Mouse (Mus musculus): ENCODE results near the gene Rbfox1. TPM values are rescaled to one million over a fixed set of nuclear protein-coding genes. Genes with fewer than 3 reads are reported as not detected.

The Rbfox1 gene
- polyA plus RNA-seq, 1 experiment from 2014 or later = 0.71 TPM

DNA sequence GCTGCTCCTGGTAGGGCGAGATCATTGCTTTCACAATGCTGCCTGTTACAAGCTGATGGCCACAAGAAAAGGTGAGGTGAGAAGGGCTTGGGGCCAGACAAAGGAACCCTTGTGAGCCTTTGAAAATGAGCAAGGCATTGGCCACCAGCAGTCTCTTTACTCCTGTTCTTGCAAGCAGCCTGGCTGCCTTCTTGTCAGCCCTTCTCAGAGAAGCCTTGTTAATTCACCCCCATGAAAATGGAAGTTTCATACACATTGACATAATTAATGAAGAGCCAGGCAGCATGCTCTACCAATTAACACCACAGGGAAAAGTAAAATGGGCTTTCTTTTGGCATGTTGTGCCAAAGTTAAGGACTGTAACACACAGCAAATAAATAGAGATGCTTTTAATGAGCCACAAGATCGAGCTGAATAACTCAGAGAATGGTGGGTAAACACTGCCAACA is 1076.8 kb downstream of the Rbfox1 start:
- Histone ChIP-seq H3K4me3 (no peak overlapping the region), H3K27ac (no peak overlapping the region), H3K9me3 (no peaks in the 10 kb centered on the region), H3K4me1 (peaks cover 48% of the 10 kb centered on the region), H3K36me3 (replicated peaks) (no peaks in the 10 kb centered on the region), H3K27me3 (ENCODE audit: poor library complexity, severe bottlenecking) (peaks cover 94% of the 10 kb centered on the region)
- 19% methylated on average over 2 of the region's 2 CpGs for WGBS
- peak; percentile 46 for DNase-seq (ENCODE audit: extremely low spot score, low spot score)

DNA sequence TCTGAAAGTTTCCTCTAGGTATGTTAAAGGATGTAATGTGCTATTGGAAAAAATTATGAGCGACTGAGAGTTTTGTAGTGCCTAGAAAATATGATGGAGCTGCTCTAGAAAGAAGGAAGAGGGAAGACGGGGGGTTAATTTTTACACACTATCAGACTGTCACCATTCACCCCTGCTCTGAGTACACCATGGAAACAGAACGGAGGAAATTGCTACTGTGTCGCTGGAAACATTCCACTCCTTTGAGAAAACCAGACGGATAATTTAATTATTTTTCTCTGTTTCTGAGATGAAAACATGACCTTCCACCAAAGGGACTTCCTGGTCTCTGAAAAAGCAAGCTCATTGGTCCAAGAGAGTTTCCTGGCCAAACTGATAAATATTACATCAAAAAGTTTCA is 1077.4 kb downstream of the Rbfox1 start:
- Histone ChIP-seq H3K36me3 (replicated peaks) (no peaks in the 10 kb centered on the region), H3K27me3 (ENCODE audit: poor library complexity, severe bottlenecking) (peaks cover 94% of the 10 kb centered on the region), H3K27ac (no peak overlapping the region), H3K9me3 (no peaks in the 10 kb centered on the region), H3K4me1 (peaks cover 48% of the 10 kb centered on the region), H3K4me3 (no peak overlapping the region)
- DNase-seq (ENCODE audit: extremely low spot score, low spot score) = no peak
- 58% methylated on average over 5 of the region's 5 CpGs for WGBS

DNA sequence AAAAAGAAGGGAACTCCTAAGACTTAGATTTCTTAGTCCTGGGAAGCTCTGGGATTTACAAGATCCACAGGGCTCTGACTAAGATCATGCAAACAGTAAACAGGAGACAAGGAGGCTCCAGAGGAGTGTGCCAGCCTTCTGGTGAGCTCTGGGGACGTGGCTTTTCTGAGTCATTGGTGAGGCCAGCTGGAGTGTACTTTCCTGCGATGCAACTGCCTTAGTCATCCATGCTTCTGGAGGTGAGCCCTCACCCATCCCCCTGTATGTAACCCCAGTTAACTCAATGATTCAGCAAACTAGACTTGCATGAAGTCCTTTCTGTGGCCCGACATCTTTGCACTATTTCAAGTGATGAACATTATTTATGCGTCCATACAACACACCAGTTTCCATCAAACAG is 1078.4 kb downstream of the Rbfox1 start:
- Histone ChIP-seq H3K4me3 (no peak overlapping the region), H3K36me3 (replicated peaks) (no peaks in the 10 kb centered on the region), H3K4me1 (peaks cover 48% of the 10 kb centered on the region), H3K27me3 (ENCODE audit: poor library complexity, severe bottlenecking) (peaks cover 94% of the 10 kb centered on the region), H3K27ac (no peak overlapping the region), H3K9me3 (no peaks in the 10 kb centered on the region)
- no peak for DNase-seq (ENCODE audit: extremely low spot score, low spot score)
- WGBS = 76% methylated on average over 4 of the region's 4 CpGs

DNA sequence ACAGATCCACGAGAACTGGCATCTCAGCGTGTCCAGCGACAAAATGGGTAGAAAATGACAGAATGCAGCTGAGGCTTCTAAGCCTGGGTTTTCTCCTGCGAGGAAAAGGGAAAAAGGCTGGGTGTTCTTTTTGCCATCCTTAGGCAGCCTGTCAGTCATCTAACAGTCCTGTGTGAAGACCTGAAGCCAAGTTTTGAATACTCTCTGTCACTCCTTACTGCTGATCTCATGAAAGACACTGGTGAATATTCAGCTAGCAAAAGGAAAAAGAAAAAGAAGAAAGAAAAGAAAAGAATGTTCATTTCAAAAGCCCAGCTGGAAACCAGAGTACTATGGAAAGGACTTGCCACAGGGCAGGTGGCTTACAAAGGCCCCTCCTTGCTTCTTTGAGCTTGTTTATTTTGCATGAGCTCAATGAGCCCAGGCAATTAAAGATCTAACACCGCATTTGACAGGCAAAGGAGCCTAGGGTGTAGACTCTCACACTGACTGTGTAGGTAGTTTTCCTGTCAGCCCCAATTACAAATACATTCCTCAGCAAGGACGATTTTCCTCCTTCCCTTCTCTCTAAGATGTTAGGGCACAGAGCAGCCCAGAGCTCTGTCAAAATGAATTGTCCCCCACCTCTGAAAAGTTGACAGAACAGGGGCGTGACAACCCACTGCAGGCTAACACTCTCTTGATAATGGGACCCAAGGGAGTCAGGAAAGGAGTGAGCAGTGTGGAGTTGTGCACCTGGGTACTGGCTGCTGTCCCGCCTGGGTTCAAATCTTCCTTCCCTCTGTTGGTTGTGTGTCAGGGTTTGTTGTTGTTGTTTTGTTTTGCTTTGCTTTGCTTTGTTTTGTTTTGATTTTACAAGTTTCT is 1079.8 kb downstream of the Rbfox1 start:
- Histone ChIP-seq H3K4me3 (no peak overlapping the region), H3K9me3 (no peaks in the 10 kb centered on the region), H3K4me1 (peaks cover 48% of the 10 kb centered on the region), H3K36me3 (replicated peaks) (no peaks in the 10 kb centered on the region), H3K27ac (no peak overlapping the region), H3K27me3 (ENCODE audit: poor library complexity, severe bottlenecking) (peaks cover 94% of the 10 kb centered on the region)
- peak; percentile 39 for DNase-seq (ENCODE audit: extremely low spot score, low spot score)
- WGBS = 5% methylated on average over 8 of the region's 8 CpGs

DNA sequence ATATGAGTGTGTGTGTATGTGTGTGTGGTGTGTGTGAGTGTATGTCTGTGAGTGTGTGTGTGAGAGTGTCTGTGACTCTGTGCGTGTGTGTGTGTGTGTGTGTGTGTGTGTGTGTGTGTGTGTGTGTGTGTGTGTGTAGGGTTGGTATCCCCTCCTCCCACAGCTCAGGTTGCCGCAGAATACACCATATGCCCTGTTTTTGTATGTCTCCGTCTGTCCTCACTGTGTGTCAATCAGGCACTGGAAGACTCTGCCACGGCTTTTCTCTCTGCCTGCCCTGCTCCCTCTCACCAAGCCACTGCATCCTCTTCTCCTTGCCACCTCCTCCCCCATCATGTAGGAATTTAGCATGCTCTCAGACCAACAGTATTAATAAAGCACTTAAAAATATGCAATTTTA is 1084.8 kb downstream of the Rbfox1 start:
- Histone ChIP-seq H3K9me3 (no peaks in the 10 kb centered on the region), H3K36me3 (replicated peaks) (no peaks in the 10 kb centered on the region), H3K4me3 (no peak overlapping the region), H3K27ac (no peak overlapping the region), H3K4me1 (peaks cover 13% of the 10 kb centered on the region), H3K27me3 (ENCODE audit: poor library complexity, severe bottlenecking) (peaks cover 95% of the 10 kb centered on the region)
- WGBS = 91% methylated on average over 3 of the region's 4 CpGs
- no peak for DNase-seq (ENCODE audit: extremely low spot score, low spot score)

DNA sequence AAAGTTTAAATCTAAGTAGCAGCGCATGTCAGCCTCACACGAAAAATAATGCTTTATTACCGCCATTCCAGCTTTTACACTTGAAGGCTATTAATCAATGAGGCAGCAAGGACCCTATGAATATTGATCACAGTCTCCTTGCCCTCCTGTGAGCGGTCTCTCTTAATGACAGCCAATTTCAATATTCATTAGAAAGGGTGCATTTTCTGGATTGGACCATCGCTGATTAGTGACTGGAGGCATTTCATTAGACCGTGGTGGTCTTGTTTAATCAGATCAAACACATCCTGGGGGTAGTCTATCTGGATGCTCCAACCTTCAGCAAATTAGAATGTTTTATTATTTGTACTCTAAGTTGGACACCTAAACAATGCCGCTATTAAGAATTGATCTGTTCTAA is 1091.2 kb downstream of the Rbfox1 start:
- 85% methylated on average over 7 of the region's 7 CpGs for WGBS
- no peaks in the 10 kb centered on the region for H3K9me3 ChIP-seq
- no peak overlapping the region for H3K27ac ChIP-seq
- H3K4me3 ChIP-seq = no peak overlapping the region
- H3K36me3 ChIP-seq (replicated peaks) = no peaks in the 10 kb centered on the region
- H3K4me1 ChIP-seq = no peaks in the 10 kb centered on the region; the same call in 1 of the 2 replicates
- no peak for DNase-seq (ENCODE audit: extremely low spot score, low spot score)
- H3K27me3 ChIP-seq (ENCODE audit: poor library complexity, severe bottlenecking) = peaks cover 40% of the 10 kb centered on the region

DNA sequence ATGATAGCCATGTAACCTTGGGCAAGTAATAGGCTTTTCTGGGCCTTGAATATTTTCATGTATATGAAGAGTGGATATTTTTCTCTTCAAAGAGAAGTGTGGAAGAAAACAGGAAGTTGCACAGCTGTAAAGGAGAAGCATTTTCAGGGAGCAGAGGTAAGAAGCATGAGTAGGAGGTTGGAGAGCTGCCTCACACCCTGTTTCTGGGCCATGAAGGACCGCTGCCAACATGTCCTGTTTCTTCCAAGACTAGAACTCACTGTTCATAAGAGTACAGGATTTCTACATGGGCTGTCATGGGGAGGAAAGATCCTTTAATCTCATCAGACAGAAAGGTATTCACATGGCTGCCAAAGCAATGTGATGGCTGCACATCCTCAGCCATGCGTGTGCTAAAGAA is 1098.8 kb downstream of the Rbfox1 start:
- Histone ChIP-seq H3K4me3 (no peak overlapping the region), H3K27ac (no peak overlapping the region), H3K4me1 (no peaks in the 10 kb centered on the region), H3K27me3 (ENCODE audit: poor library complexity, severe bottlenecking) (no peaks in the 10 kb centered on the region), H3K9me3 (no peaks in the 10 kb centered on the region), H3K36me3 (replicated peaks) (no peaks in the 10 kb centered on the region)
- 89% methylated on average over 2 of the region's 2 CpGs for WGBS
- no peak for DNase-seq (ENCODE audit: extremely low spot score, low spot score)

DNA sequence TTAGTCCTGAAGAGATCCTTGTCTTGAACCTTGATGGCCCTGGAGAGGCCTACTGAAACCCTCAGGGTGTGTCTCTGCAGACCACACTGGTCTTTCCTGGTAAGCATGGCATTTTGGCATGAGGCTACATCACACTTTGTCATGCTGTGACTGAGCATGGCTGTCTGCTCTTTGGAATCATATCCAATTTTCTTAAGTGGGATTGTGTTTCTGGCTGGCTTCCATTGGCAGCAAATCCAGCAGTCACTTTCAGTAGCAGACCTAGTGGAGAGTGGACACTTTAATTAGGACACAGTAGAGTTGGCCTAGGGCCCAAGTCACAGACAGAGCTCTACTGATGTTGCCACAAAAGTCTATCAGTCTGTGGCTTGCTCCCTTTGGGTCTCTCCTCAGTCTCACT is 1100.9 kb downstream of the Rbfox1 start:
- H3K9me3 ChIP-seq = no peaks in the 10 kb centered on the region
- H3K27me3 ChIP-seq (ENCODE audit: poor library complexity, severe bottlenecking) = no peaks in the 10 kb centered on the region
- no peak for DNase-seq (ENCODE audit: extremely low spot score, low spot score)
- no peak overlapping the region for H3K27ac ChIP-seq
- H3K4me1 ChIP-seq = no peaks in the 10 kb centered on the region
- H3K36me3 ChIP-seq (replicated peaks) = no peaks in the 10 kb centered on the region
- no peak overlapping the region for H3K4me3 ChIP-seq

DNA sequence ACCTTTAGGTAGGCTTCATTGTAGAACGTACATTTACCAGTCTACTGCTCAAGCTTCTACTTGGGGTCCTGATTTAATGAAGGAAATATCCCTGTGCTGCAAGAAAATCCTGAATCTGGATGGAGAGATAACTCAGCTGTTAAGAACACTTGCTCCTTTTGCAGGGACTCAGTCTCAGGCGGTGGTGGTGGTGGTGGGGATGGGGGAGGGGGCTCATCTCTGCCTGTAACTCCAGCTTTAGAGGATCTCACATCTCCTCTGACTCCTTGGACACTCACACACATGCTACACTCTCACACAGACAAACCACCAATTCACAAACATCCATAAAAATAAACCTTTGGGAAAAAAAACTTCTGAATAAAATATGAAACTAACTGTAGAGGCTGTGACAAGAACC is 1101.3 kb downstream of the Rbfox1 start:
- WGBS = 78% methylated on average over 2 of the region's 2 CpGs
- H3K4me3 ChIP-seq = no peak overlapping the region
- H3K27ac ChIP-seq = no peak overlapping the region
- no peaks in the 10 kb centered on the region for H3K27me3 ChIP-seq (ENCODE audit: poor library complexity, severe bottlenecking)
- DNase-seq (ENCODE audit: extremely low spot score, low spot score) = no peak
- H3K4me1 ChIP-seq = no peaks in the 10 kb centered on the region
- H3K9me3 ChIP-seq = peaks cover 3% of the 10 kb centered on the region
- H3K36me3 ChIP-seq (replicated peaks) = no peaks in the 10 kb centered on the region

DNA sequence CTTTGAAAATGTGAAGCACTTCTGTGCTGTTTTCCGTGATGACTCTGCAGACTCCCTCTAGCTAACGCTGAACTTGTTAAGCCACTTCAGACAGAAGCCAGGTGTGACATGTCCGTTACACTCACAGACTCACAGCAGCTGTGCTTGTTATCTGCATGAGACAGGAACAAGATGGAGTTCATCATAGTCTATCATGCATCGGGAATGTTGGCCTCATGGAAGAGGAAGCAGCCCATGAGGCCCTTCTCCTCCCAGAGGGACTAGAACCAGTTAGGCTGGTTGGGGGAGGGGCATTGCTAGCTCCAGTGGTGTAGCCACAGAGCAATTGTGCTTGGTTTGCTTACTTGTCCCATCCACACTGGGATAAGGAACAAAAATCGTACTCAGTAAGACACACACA is 1107.1 kb downstream of the Rbfox1 start:
- Histone ChIP-seq H3K27ac (no peak overlapping the region), H3K9me3 (peaks cover 7% of the 10 kb centered on the region), H3K4me1 (no peaks in the 10 kb centered on the region), H3K27me3 (ENCODE audit: poor library complexity, severe bottlenecking) (no peaks in the 10 kb centered on the region), H3K36me3 (replicated peaks) (no peaks in the 10 kb centered on the region), H3K4me3 (no peak overlapping the region)
- DNase-seq (ENCODE audit: extremely low spot score, low spot score) = no peak
- WGBS = 96% methylated on average over 5 of the region's 5 CpGs

DNA sequence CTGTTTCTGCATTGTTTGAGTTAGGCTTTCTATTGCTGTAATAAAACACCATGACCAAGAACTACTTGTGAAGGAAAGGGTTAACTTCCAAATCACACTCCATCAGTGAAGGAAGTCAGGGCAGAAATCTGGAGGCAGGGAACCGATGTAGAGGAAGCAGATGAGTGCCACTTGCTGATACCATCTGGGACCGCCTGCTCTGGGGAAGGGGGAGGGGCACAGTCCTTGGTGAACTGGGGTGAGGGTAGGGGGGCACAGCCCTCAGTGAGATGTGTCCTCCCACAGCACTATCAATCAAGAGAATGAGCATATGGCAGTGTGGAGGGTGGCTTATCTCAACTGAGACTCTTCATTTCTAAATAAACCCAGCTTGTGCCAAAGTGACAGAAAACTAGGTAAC is 1108.0 kb downstream of the Rbfox1 start:
- Histone ChIP-seq H3K27me3 (ENCODE audit: poor library complexity, severe bottlenecking) (no peaks in the 10 kb centered on the region), H3K4me1 (no peaks in the 10 kb centered on the region), H3K4me3 (no peak overlapping the region), H3K36me3 (replicated peaks) (no peaks in the 10 kb centered on the region), H3K9me3 (peaks cover 7% of the 10 kb centered on the region), H3K27ac (no peak overlapping the region)
- DNase-seq (ENCODE audit: extremely low spot score, low spot score) = no peak
- WGBS = 57% methylated on average over 2 of the region's 2 CpGs

DNA sequence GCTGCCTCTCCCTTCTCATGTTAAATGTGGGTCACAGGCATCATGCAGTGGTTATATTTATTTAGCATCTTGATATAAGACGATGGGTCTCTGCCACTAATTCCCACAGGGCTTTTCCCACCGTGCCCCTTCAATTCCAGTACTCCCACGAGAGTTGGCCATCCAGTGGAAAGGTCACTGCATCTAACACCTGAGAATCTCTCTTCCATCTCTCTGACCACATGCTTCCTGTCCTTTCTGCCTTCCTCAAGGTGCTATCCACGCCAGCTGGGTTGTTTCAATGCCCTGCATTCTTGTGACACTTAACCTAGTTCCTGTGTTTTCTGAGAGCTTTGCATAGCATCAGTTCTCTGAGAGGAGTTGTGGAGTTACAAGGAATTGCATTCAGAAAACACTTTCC is 1112.0 kb downstream of the Rbfox1 start:
- H3K4me1 ChIP-seq = no peaks in the 10 kb centered on the region
- no peaks in the 10 kb centered on the region for H3K27me3 ChIP-seq (ENCODE audit: poor library complexity, severe bottlenecking)
- no peak overlapping the region for H3K4me3 ChIP-seq
- H3K36me3 ChIP-seq (replicated peaks) = no peaks in the 10 kb centered on the region
- no peak overlapping the region for H3K27ac ChIP-seq
- no peaks in the 10 kb centered on the region for H3K9me3 ChIP-seq
- no peak for DNase-seq (ENCODE audit: extremely low spot score, low spot score)
- 81% methylated on average over 4 of the region's 4 CpGs for WGBS

DNA sequence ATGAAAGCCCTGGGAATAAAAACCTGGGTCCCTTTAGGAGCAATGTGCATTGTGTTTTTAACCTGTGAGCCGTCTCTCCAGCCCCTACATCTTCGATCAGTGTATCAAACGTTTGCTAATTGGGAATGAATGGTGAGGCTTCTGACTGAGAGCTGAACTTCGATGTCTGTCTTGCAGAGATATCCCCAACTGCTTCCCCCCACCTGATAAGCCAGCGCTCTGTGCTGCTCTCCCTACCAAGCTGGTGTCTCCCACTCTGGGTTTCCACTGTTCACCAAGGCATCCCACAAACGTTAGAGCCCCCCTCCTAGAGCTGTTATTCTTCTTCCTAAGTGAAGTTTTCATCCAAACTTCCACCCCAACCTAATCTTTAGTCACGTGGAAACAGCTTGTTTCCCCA is 1112.7 kb downstream of the Rbfox1 start:
- no peak for DNase-seq (ENCODE audit: extremely low spot score, low spot score)
- no peak overlapping the region for H3K27ac ChIP-seq
- 78% methylated on average over 7 of the region's 7 CpGs for WGBS
- no peaks in the 10 kb centered on the region for H3K27me3 ChIP-seq (ENCODE audit: poor library complexity, severe bottlenecking)
- H3K36me3 ChIP-seq (replicated peaks) = no peaks in the 10 kb centered on the region
- no peak overlapping the region for H3K4me3 ChIP-seq
- no peaks in the 10 kb centered on the region for H3K4me1 ChIP-seq
- no peaks in the 10 kb centered on the region for H3K9me3 ChIP-seq

Measured in forebrain, embryonic 10.5 days (tissue).